In the genomic region with DNA sequence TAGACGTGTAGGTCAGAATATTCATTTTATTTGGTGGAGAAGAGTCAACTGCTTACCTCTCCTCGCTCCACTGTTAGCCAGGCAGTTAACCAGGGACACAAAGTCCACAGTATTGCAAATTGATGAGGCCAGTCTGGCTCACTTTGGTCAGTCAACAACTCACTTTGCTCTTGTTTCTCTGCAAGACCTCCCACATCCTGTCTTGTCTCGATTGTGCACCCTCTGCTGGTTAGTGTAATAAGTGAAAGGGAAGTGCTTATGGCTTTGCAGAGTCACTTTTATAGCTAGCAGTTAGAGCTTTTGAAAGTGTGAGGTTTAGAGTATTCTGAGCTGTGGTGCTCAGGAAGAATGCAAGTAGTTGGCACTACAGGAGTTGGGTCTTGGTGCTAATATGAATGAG, we compare ENCODE assay signal across 10 mouse cellular contexts. TPM values are rescaled to one million over a fixed set of nuclear protein-coding genes. Genes with fewer than 3 reads are reported as not detected.
DNase-seq lines count a peak whose midpoint lies in the region; ATAC-seq and TF ChIP-seq lines count a peak whose summit lies in the region.
"Had no signal": no experiment of that assay in that cellular context is flagged by ENCODE, and none has a peak within 500 bp of the region (broad histone marks: within the 10 kb centered on the region; RNA-seq: fewer than 3 reads in every experiment).

No protein-coding gene starts in this region.

- TF ChIP-seq EP300 in liver, postnatal 0 days (IDR thresholded peaks at IDR 0.05; ENCODE audit: low read depth): no peak

- TF ChIP-seq POLR2A in spleen, adult 2 months (IDR thresholded peaks at IDR 0.05; ENCODE audit: low read depth, low read length): no peak

- H3K36me3 ChIP-seq in spleen, adult 2 months (ENCODE audit: control insufficient read depth, insufficient read depth, low read length): no peaks in the 10 kb centered on the region
- no peaks in the 10 kb centered on the region for H3K36me3 ChIP-seq in liver, postnatal 0 days (replicated peaks; ENCODE audit: insufficient read depth, low read length)
- H3K36me3 ChIP-seq in hindbrain, embryonic 14.5 days (replicated peaks; ENCODE audit: control insufficient read depth, insufficient read depth): no peaks in the 10 kb centered on the region
- H3K36me3 ChIP-seq: neural tube, embryonic 12.5 days had no signal

- 59% methylated on average over 3 of the region's 3 CpGs for WGBS in spleen, adult 2 months
- 40% methylated on average over 3 of the region's 3 CpGs for WGBS in liver, postnatal 0 days (ENCODE audit: insufficient replicate concordance)
- 79% methylated on average over 3 of the region's 3 CpGs for WGBS in hindbrain, embryonic 14.5 days

- peak; percentile 96 for ATAC-seq in inflammation-experienced regulatory T-cells, adult 6 months
- ATAC-seq in liver, postnatal 0 days: peak; percentile 94
- no peak for ATAC-seq in hindbrain, embryonic 14.5 days (ENCODE audit: low FRiP score)

- no peak overlapping the region for H3K4me3 ChIP-seq in spleen, adult 2 months (ENCODE audit: extremely low read depth, insufficient read depth, insufficient read length)
- no peak overlapping the region for H3K4me3 ChIP-seq in liver, postnatal 0 days (ENCODE audit: low read depth, low read length)
- H3K4me3 ChIP-seq in hindbrain, embryonic 14.5 days (replicated peaks; ENCODE audit: low read length): no peak overlapping the region
- H3K4me3 ChIP-seq: neural tube, embryonic 12.5 days had no signal

- no peak overlapping the region for H3K4me2 ChIP-seq in liver, postnatal 0 days (ENCODE audit: low read depth, low read length)
- no peak overlapping the region for H3K4me2 ChIP-seq in hindbrain, embryonic 14.5 days (replicated peaks)
- H3K4me2 ChIP-seq: neural tube, embryonic 12.5 days had no signal

- H3K27ac ChIP-seq in spleen, adult 2 months (ENCODE audit: insufficient read depth, low read length): no peak overlapping the region
- peak overlapping the region; percentile 81 for H3K27ac ChIP-seq in liver, postnatal 0 days (ENCODE audit: low read depth)
- H3K27ac ChIP-seq in hindbrain, embryonic 14.5 days: no peak overlapping the region
- H3K27ac ChIP-seq: neural tube, embryonic 12.5 days had no signal

- no peak; the same call in 1 of the 2 replicates for TF ChIP-seq CTCF in spleen, adult 2 months (IDR thresholded peaks at IDR 0.05; ENCODE audit: extremely low read depth, insufficient read depth, insufficient read length, insufficient replicate concordance)
- peak; percentile 84 for TF ChIP-seq CTCF in liver, postnatal 0 days (IDR thresholded peaks at IDR 0.05; ENCODE audit: low read depth)

- DNase-seq in cerebellum, postnatal 10 days: peak; percentile 42 to 44
- no peak for DNase-seq in cerebellum, postnatal 36 days
- peak; percentile 56 to 59 for DNase-seq in spleen, adult 2 months (ENCODE audit: low read depth in 1 of 2, low spot score in 2 of 2)
- DNase-seq in spleen, adult 12 weeks (ENCODE audit: low spot score): no peak
- DNase-seq in liver, postnatal 0 days: peak; percentile 49
- peak; percentile 59 for DNase-seq in telencephalon, adult 2 months (ENCODE audit: low read depth, low spot score)
- no peak for DNase-seq in hindbrain, embryonic 14.5 days (ENCODE audit: low spot score)

- no peaks in the 10 kb centered on the region for H3K27me3 ChIP-seq in spleen, adult 2 months (ENCODE audit: control insufficient read depth, insufficient read depth, low read length)
- no peaks in the 10 kb centered on the region for H3K27me3 ChIP-seq in liver, postnatal 0 days (ENCODE audit: insufficient read depth, low read length)
- no peaks in the 10 kb centered on the region for H3K27me3 ChIP-seq in hindbrain, embryonic 14.5 days (ENCODE audit: control insufficient read depth, insufficient read depth, low read length)
- H3K27me3 ChIP-seq: neural tube, embryonic 12.5 days had no signal

- no peaks in the 10 kb centered on the region; the same call in none of the 2 replicates for H3K4me1 ChIP-seq in spleen, adult 2 months (ENCODE audit: control insufficient read depth, insufficient read depth, insufficient read length)
- peaks cover 4% of the 10 kb centered on the region; the same call in 1 of the 2 replicates for H3K4me1 ChIP-seq in liver, postnatal 0 days (ENCODE audit: insufficient read depth)
- H3K4me1 ChIP-seq in hindbrain, embryonic 14.5 days (replicated peaks; ENCODE audit: control insufficient read depth, insufficient read depth, low read length): no peaks in the 10 kb centered on the region
- H3K4me1 ChIP-seq: neural tube, embryonic 12.5 days had no signal

- no peak overlapping the region for H3K9ac ChIP-seq in liver, postnatal 0 days (replicated peaks)
- H3K9ac ChIP-seq in hindbrain, embryonic 14.5 days: no peak overlapping the region
- H3K9ac ChIP-seq: neural tube, embryonic 12.5 days had no signal

- H3K9me3 ChIP-seq in liver, postnatal 0 days (ENCODE audit: low read length): no peaks in the 10 kb centered on the region; the same call in 1 of the 2 replicates
- no peaks in the 10 kb centered on the region for H3K9me3 ChIP-seq in hindbrain, embryonic 14.5 days (ENCODE audit: control insufficient read depth, low read length)

RNA-seq across cellular contexts. Expression of a gene that starts 1.4 kb away (rescaled TPM):
- polyA plus RNA-seq in spleen, adult 2 months (2012; rRNA removed): not detected in 2 replicates
- polyA plus RNA-seq in inflammation-experienced regulatory T-cells, adult 6 months (2017; shearing (Covaris generic)): under 1 TPM; 0.43 to 0.73 (median 0.64) TPM
- not detected in 2 replicates for polyA plus RNA-seq in liver, postnatal 0 days (2015; fragmentation: Nextera tagmentation; extraction: Ambion mirVana)
- polyA plus RNA-seq in hindbrain, embryonic 14.5 days (2014; fragmentation: Nextera tagmentation; extraction: Ambion mirVana): 0.16 and 0.40 TPM in 2 replicates

RNA-seq across cellular contexts. Expression of a gene that starts 9.7 kb away (rescaled TPM):
- 12.3 and 14.7 TPM in 2 replicates for polyA plus RNA-seq in spleen, adult 2 months (2012; rRNA removed)
- polyA plus RNA-seq in inflammation-experienced regulatory T-cells, adult 6 months (2017; shearing (Covaris generic)): under 1 TPM; 0.35 to 0.97 (median 0.62) TPM
- 9.0 and 9.5 TPM in 2 replicates for polyA plus RNA-seq in liver, postnatal 0 days (2015; fragmentation: Nextera tagmentation; extraction: Ambion mirVana)
- polyA plus RNA-seq in hindbrain, embryonic 14.5 days (2014; fragmentation: Nextera tagmentation; extraction: Ambion mirVana): 30.7 and 34.8 TPM in 2 replicates

RNA-seq across cellular contexts. Expression of a gene that starts 10.3 kb away (rescaled TPM):
- 52.6 and 76.8 TPM in 2 replicates for polyA plus RNA-seq in spleen, adult 2 months (2012; rRNA removed)
- 100 to 1,000 TPM; 113 to 247 (median 134) TPM for polyA plus RNA-seq in inflammation-experienced regulatory T-cells, adult 6 months (2017; shearing (Covaris generic))
- 53.6 and 57.6 TPM in 2 replicates for polyA plus RNA-seq in liver, postnatal 0 days (2015; fragmentation: Nextera tagmentation; extraction: Ambion mirVana)
- 196 and 205 TPM in 2 replicates for polyA plus RNA-seq in hindbrain, embryonic 14.5 days (2014; fragmentation: Nextera tagmentation; extraction: Ambion mirVana)

RNA-seq across cellular contexts. Expression of a gene that starts 17.6 kb away (rescaled TPM):
- polyA plus RNA-seq in spleen, adult 2 months (2012; rRNA removed): not detected in 2 replicates
- not detected for polyA plus RNA-seq in inflammation-experienced regulatory T-cells, adult 6 months (2017; shearing (Covaris generic))
- not detected in 2 replicates for polyA plus RNA-seq in liver, postnatal 0 days (2015; fragmentation: Nextera tagmentation; extraction: Ambion mirVana)
- not detected in 2 replicates for polyA plus RNA-seq in hindbrain, embryonic 14.5 days (2014; fragmentation: Nextera tagmentation; extraction: Ambion mirVana)
- polyA plus RNA-seq: heart, embryonic 14.5 days; neural tube, embryonic 12.5 days had no signal

RNA-seq across cellular contexts. Expression of a gene that starts 17.9 kb away (rescaled TPM):
- 4.9 and 5.0 TPM in 2 replicates for polyA plus RNA-seq in spleen, adult 2 months (2012; rRNA removed)
- 10 to 100 TPM; 16.8 to 20.5 (median 18.9) TPM for polyA plus RNA-seq in inflammation-experienced regulatory T-cells, adult 6 months (2017; shearing (Covaris generic))
- polyA plus RNA-seq in liver, postnatal 0 days (2015; fragmentation: Nextera tagmentation; extraction: Ambion mirVana): 12.7 and 13.2 TPM in 2 replicates
- 59.3 and 61.3 TPM in 2 replicates for polyA plus RNA-seq in hindbrain, embryonic 14.5 days (2014; fragmentation: Nextera tagmentation; extraction: Ambion mirVana)

Comparison
In these comparisons a context has a peak if more than half of its experiments do, and no peak if none do; other contexts are left out.
1. DNase-seq: peak in cerebellum, postnatal 10 days (2 of 2), spleen, adult 2 months (2 of 2), liver, postnatal 0 days (single experiment) and telencephalon, adult 2 months (single experiment); none in cerebellum, postnatal 36 days (0 of 2), spleen, adult 12 weeks (single experiment) and hindbrain, embryonic 14.5 days (single experiment).